Mouse (Mus musculus) liver, postnatal 0 days (tissue): ENCODE results near the gene Sec24a.

Source experiments
- CTCF ChIP-seq: sonication (generic); IDR thresholded peaks from 2 replicates; pipeline ENCODE4 v1.5.1; 2016; ENCODE audit warnings: antibody characterized with exemption, low read depth
- EP300 ChIP-seq: IDR thresholded peaks from 2 replicates; pipeline ENCODE4 v1.6.1; 2016; ENCODE audit warnings: antibody characterized with exemption, low read depth, mild to moderate bottlenecking

GRCm38 (mm10) chr11:51650691-51651515 lies 112.5 kb downstream of the Sec24a start, which contains the start of the genes N4bp3 and D930048N14Rik:
- TF ChIP-seq CTCF (no peak), EP300 (no peak)
